ENCODE assay signal across 8 mouse cellular contexts in genomic region chrX:42148788-42149556, GRCm38 (mm10). TPM values are rescaled to one million over a fixed set of nuclear protein-coding genes. Genes with fewer than 3 reads are reported as not detected.
A peak's percentile ranks its signal among the peaks of the same experiment; 100 is the strongest.
DNase-seq lines count a peak whose midpoint lies in the region; ATAC-seq lines count a peak whose summit lies in the region.

Gene Stag2 (plus strand): TSS chrX:42149317.

- DNase-seq in adrenal gland, adult 2 months, result peak; percentile 94
- peak; percentile 89 for DNase-seq in embryo, embryonic 10.5 days (ENCODE audit: low spot score)
- peak; percentile 90 for DNase-seq in gastrocnemius, postnatal 14 days
- DNase-seq in intestine, embryonic 14.5 days (ENCODE audit: low spot score), result peak; percentile 89
- DNase-seq in left cerebral cortex, postnatal 36 days (ENCODE audit: low spot score in 2 of 2), result peak; percentile 84 to 86
- DNase-seq in midbrain, embryonic 10.5 days (ENCODE audit: low spot score), result peak; percentile 84
- peak; percentile 88 for DNase-seq in right cerebral cortex, postnatal 4 days
- peak; percentile 85 for DNase-seq in yolk sac, embryonic 10.5 days (ENCODE audit: low spot score)

- H3K27me3 ChIP-seq in intestine, embryonic 14.5 days (replicated peaks; ENCODE audit: control insufficient read depth, insufficient read depth, low read length), result no peaks in the 10 kb centered on the region
- no peaks in the 10 kb centered on the region for H3K27me3 ChIP-seq in midbrain, embryonic 10.5 days (ENCODE audit: low read depth, poor library complexity, severe bottlenecking)

- H3K4me2 ChIP-seq in intestine, embryonic 14.5 days (ENCODE audit: low read length), result peak within 1 kb of the TSS; percentile 48

- peak; percentile 81 for ATAC-seq in intestine, embryonic 14.5 days (replicated peaks; ENCODE audit: low FRiP score, low TSS enrichment, low read depth)

- H3K27ac ChIP-seq in intestine, embryonic 14.5 days (ENCODE audit: low read depth), result peak within 1 kb of the TSS; percentile 99
- peak within 1 kb of the TSS; percentile 98 for H3K27ac ChIP-seq in midbrain, embryonic 10.5 days (replicated peaks)

- H3K4me3 ChIP-seq in intestine, embryonic 14.5 days (ENCODE audit: low read depth, low read length), result peak within 1 kb of the TSS; percentile 57
- peak within 1 kb of the TSS; percentile 68 for H3K4me3 ChIP-seq in midbrain, embryonic 10.5 days

- H3K9ac ChIP-seq in intestine, embryonic 14.5 days (ENCODE audit: low read length), result peak within 1 kb of the TSS; percentile 99

- H3K9me3 ChIP-seq in intestine, embryonic 14.5 days (ENCODE audit: control insufficient read depth, low read length), result no peaks in the 10 kb centered on the region
- H3K9me3 ChIP-seq in midbrain, embryonic 10.5 days (replicated peaks), result peaks cover 19% of the 10 kb centered on the region; the same call in 1 of the 2 replicates

- 9% methylated on average over 44 of the region's 76 CpGs for WGBS in intestine, embryonic 14.5 days
- 11% methylated on average over 72 of the region's 76 CpGs for WGBS in midbrain, embryonic 10.5 days

- no peaks in the 10 kb centered on the region for H3K36me3 ChIP-seq in intestine, embryonic 14.5 days (ENCODE audit: control insufficient read depth, insufficient read depth, low read length)
- H3K36me3 ChIP-seq in midbrain, embryonic 10.5 days, result no peaks in the 10 kb centered on the region

- intact Hi-C loops in gastrocnemius, postnatal 14 days (cut with DNase I; ENCODE audit: low total_unique reads), result no loop called here
- intact Hi-C loops in left cerebral cortex, postnatal 36 days (cut with DNase I), result loop anchor here (5.0 kb wide), 1 partner anchor 117 kb away; no protein-coding TSS in a partner anchor

- 0 out of 2 replicates have a peak, but pooled peaks cover 3% of the 10 kb centered on the region for H3K4me1 ChIP-seq in intestine, embryonic 14.5 days (replicated peaks; ENCODE audit: control insufficient read depth, insufficient read depth, low read length)
- peaks cover 7% of the 10 kb centered on the region; the same call in 1 of the 2 replicates for H3K4me1 ChIP-seq in midbrain, embryonic 10.5 days

RNA-seq across cellular contexts. Expression of gene Stag2, which starts in this region (rescaled TPM):
- total RNA-seq in adrenal gland, adult 2 months (2021), result 10 to 100 TPM; 72.4 to 74.3 TPM
- 1.1 and 1.8 TPM in 2 replicates for polyA plus RNA-seq in adrenal gland, adult 2 months (2012; rRNA removed)
- total RNA-seq in gastrocnemius, postnatal 14 days (2021), result 10 to 100 TPM; 64.6 to 65.8 TPM
- 46.8 and 49.8 TPM in 2 replicates for polyA plus RNA-seq in intestine, embryonic 14.5 days (2014; fragmentation: Nextera tagmentation; extraction: Ambion mirVana)
- total RNA-seq in left cerebral cortex, postnatal 36 days (2021), result 10 to 100 TPM; 45.5 to 54.0 TPM
- polyA plus RNA-seq in midbrain, embryonic 10.5 days (2016; fragmentation: Nextera tagmentation; extraction: Ambion mirVana), result 40.2 and 46.9 TPM in 2 replicates

Comparison
In these comparisons a context has a peak if more than half of its experiments do, and no peak if none do; other contexts are left out.
1. Peak in every context shown above with its lines: DNase-seq, ATAC-seq, H3K4me3 ChIP-seq and H3K27ac ChIP-seq.
2. RNA of gene Stag2 (polyA plus RNA-seq): 46.8 to 49.8 TPM in intestine, embryonic 14.5 days and 40.2 to 46.9 TPM in midbrain, embryonic 10.5 days; 1.1 to 1.8 TPM in adrenal gland, adult 2 months; every median in the first group is over 10 times any median in the second.